In the genomic region with DNA sequence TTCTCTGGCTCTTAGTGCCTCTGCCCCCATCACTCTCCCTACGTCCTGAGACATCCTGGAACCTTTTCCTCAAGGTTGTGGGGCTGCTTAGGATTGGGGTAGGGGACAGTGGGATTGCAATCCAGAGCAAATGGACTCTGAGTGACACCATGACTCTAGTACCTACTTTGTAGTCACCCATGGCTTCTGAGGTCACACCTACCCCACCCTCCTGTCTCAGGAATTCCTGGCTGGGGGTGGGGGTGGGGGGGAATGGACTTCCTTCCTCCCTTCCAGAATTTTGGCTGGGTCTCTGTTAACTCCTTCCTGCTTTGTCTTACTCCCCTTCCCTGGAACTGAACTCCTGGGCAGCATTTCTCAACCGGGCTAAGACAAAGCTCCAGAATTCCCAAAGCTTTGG, we compare ENCODE assay signal across 12 mouse cellular contexts. TPM values are rescaled to one million over a fixed set of nuclear protein-coding genes. Genes with fewer than 3 reads are reported as not detected.
A peak's percentile ranks its signal among the peaks of the same experiment; 100 is the strongest.
DNase-seq lines count a peak whose midpoint lies in the region; ATAC-seq and TF ChIP-seq lines count a peak whose summit lies in the region.
"Had no signal": no experiment of that assay in that cellular context is flagged by ENCODE, and none has a peak within 500 bp of the region (broad histone marks: within the 10 kb centered on the region; RNA-seq: fewer than 3 reads in every experiment).

No protein-coding gene starts in this region.

- peak overlapping the region; percentile 74 for H3K4me3 ChIP-seq in gastrocnemius, adult 2 months
- H3K4me3 ChIP-seq in kidney, postnatal 0 days (replicated peaks; ENCODE audit: low read depth, low read length), result no peak overlapping the region
- 0 out of 2 replicates have a peak overlapping the region, but pooled peaks have one; percentile 52 for H3K4me3 ChIP-seq in embryonic facial prominence, embryonic 13.5 days
- H3K4me3 ChIP-seq in limb, embryonic 14.5 days (replicated peaks; ENCODE audit: low read length), result peak overlapping the region; percentile 53

- peak overlapping the region; percentile 79 for H3K4me2 ChIP-seq in kidney, postnatal 0 days (ENCODE audit: low read length)
- H3K4me2 ChIP-seq in embryonic facial prominence, embryonic 13.5 days, result peak overlapping the region; percentile 76; the same call in 1 of the 2 replicates
- H3K4me2 ChIP-seq in limb, embryonic 14.5 days (replicated peaks; ENCODE audit: low read depth, low read length, severe bottlenecking), result peak overlapping the region; percentile 73

- no peak overlapping the region for H3K9ac ChIP-seq in kidney, postnatal 0 days (ENCODE audit: low read depth, low read length)
- no peak overlapping the region for H3K9ac ChIP-seq in embryonic facial prominence, embryonic 13.5 days
- H3K9ac ChIP-seq in limb, embryonic 14.5 days (ENCODE audit: low read depth, low read length, severe bottlenecking), result no peak overlapping the region

- H3K27me3 ChIP-seq in kidney, postnatal 0 days (ENCODE audit: insufficient read depth, low read length), result no peaks in the 10 kb centered on the region
- H3K27me3 ChIP-seq in embryonic facial prominence, embryonic 13.5 days, result peaks cover 26% of the 10 kb centered on the region
- H3K27me3 ChIP-seq in limb, embryonic 14.5 days (ENCODE audit: control insufficient read depth, insufficient read depth, low read length), result no peaks in the 10 kb centered on the region

- H3K9me3 ChIP-seq in kidney, postnatal 0 days (replicated peaks; ENCODE audit: low read length), result no peaks in the 10 kb centered on the region
- H3K9me3 ChIP-seq in embryonic facial prominence, embryonic 13.5 days, result peaks cover 4% of the 10 kb centered on the region
- no peaks in the 10 kb centered on the region for H3K9me3 ChIP-seq in limb, embryonic 14.5 days (ENCODE audit: control insufficient read depth, low read length)

- H3K36me3 ChIP-seq in kidney, postnatal 0 days (ENCODE audit: insufficient read depth, low read length), result no peaks in the 10 kb centered on the region
- H3K36me3 ChIP-seq in embryonic facial prominence, embryonic 13.5 days, result no peaks in the 10 kb centered on the region
- H3K36me3 ChIP-seq in limb, embryonic 14.5 days (ENCODE audit: control insufficient read depth, insufficient read depth, low read length), result no peaks in the 10 kb centered on the region

- TF ChIP-seq CTCF in gastrocnemius, adult 2 months (IDR thresholded peaks at IDR 0.05), result no peak
- TF ChIP-seq CTCF in kidney, postnatal 0 days (IDR thresholded peaks at IDR 0.05; ENCODE audit: low read depth), result no peak

- WGBS in kidney, postnatal 0 days, result 60% methylated on average over 2 of the region's 2 CpGs
- 62% methylated on average over 2 of the region's 2 CpGs for WGBS in embryonic facial prominence, embryonic 13.5 days
- WGBS in limb, embryonic 14.5 days, result 60% methylated on average over 2 of the region's 2 CpGs

- no peak for DNase-seq in gastrocnemius, adult 2 months
- DNase-seq in gastrocnemius, adult 18-20 months (ENCODE audit: low spot score), result no peak
- no peak for DNase-seq in kidney, postnatal 0 days (ENCODE audit: low spot score)
- DNase-seq in kidney, adult 8-10 months, result no peak
- no peak for DNase-seq in limb, embryonic 14.5 days (ENCODE audit: low spot score)
- DNase-seq in spleen, adult 12 weeks (ENCODE audit: low spot score), result no peak
- DNase-seq in left cerebral cortex, postnatal 14 days (ENCODE audit: low spot score in 2 of 2), result no peak
- DNase-seq: cerebellum, postnatal 25 days; lung, adult 18-20 months had no signal

- peak overlapping the region; percentile 83 for H3K27ac ChIP-seq in gastrocnemius, adult 2 months
- no peak overlapping the region for H3K27ac ChIP-seq in kidney, postnatal 0 days
- no peak overlapping the region for H3K27ac ChIP-seq in embryonic facial prominence, embryonic 13.5 days
- H3K27ac ChIP-seq in limb, embryonic 14.5 days (replicated peaks; ENCODE audit: low read depth, low read length), result no peak overlapping the region

- no peak for TF ChIP-seq POLR2A in limb, embryonic 14.5 days (IDR thresholded peaks at IDR 0.05; ENCODE audit: borderline replicate concordance, extremely low read depth, insufficient read depth, insufficient read length)

- peaks cover 17% of the 10 kb centered on the region; the same call in 1 of the 2 replicates for H3K4me1 ChIP-seq in kidney, postnatal 0 days (replicated peaks; ENCODE audit: insufficient read depth, low read length)
- H3K4me1 ChIP-seq in embryonic facial prominence, embryonic 13.5 days, result peaks cover 33% of the 10 kb centered on the region
- H3K4me1 ChIP-seq in limb, embryonic 14.5 days (ENCODE audit: control insufficient read depth, insufficient read depth, low read length), result peaks cover 33% of the 10 kb centered on the region

- intact Hi-C loops in gastrocnemius, adult 2 months (cut with DNase I), result no loop called here
- intact Hi-C loops in left cerebral cortex, postnatal 14 days (cut with DNase I), result loop anchor here (5.0 kb wide), 2 partner anchors 36 to 56 kb away; partner anchors contain the start of gene Eml2

- ATAC-seq in kidney, postnatal 0 days (replicated peaks; ENCODE audit: low FRiP score, low read depth), result no peak
- no peak for ATAC-seq in embryonic facial prominence, embryonic 13.5 days (ENCODE audit: insufficient number of reproducible peaks, insufficient read depth, low FRiP score, low TSS enrichment, low read depth)
- ATAC-seq in limb, embryonic 14.5 days (ENCODE audit: low FRiP score, low read depth), result no peak
- ATAC-seq: activated CD4-positive, CD25-positive, alpha-beta regulatory T cell, adult 4 months had no signal

RNA-seq across cellular contexts. Expression of gene Gpr4, which starts 1.0 kb away (rescaled TPM):
- total RNA-seq in gastrocnemius, adult 2 months (2021), result 1 to 10 TPM; 1.9 to 2.9 TPM
- total RNA-seq in gastrocnemius, adult 18-20 months (2021), result 1 to 10 TPM; 1.3 to 3.3 TPM
- polyA plus RNA-seq in kidney, postnatal 0 days (2015; fragmentation: Nextera tagmentation; extraction: Ambion mirVana), result 5.1 and 5.2 TPM in 2 replicates
- polyA plus RNA-seq in embryonic facial prominence, embryonic 13.5 days (2015; fragmentation: Nextera tagmentation; extraction: Ambion mirVana), result 1.6 and 1.9 TPM in 2 replicates
- 9.2 and 15.5 TPM in 2 replicates for polyA plus RNA-seq in limb, embryonic 14.5 days (2012; rRNA removed)
- polyA plus RNA-seq in limb, embryonic 14.5 days (2014; fragmentation: Nextera tagmentation; extraction: Ambion mirVana), result 4.0 and 4.4 TPM in 2 replicates
- total RNA-seq in left cerebral cortex, postnatal 14 days (2021), result 1 to 10 TPM; 5.2 to 5.5 TPM
- total RNA-seq: monocyte, adult 5-6 weeks had no signal

RNA-seq across cellular contexts. Expression of gene Opa3, which starts 14.7 kb away (rescaled TPM):
- 10 to 100 TPM; 41.9 to 52.4 TPM for total RNA-seq in gastrocnemius, adult 2 months (2021)
- total RNA-seq in gastrocnemius, adult 18-20 months (2021), result 10 to 100 TPM; 41.3 to 47.1 TPM
- 30.4 and 30.5 TPM in 2 replicates for polyA plus RNA-seq in kidney, postnatal 0 days (2015; fragmentation: Nextera tagmentation; extraction: Ambion mirVana)
- 36.2 and 38.2 TPM in 2 replicates for polyA plus RNA-seq in embryonic facial prominence, embryonic 13.5 days (2015; fragmentation: Nextera tagmentation; extraction: Ambion mirVana)
- polyA plus RNA-seq in limb, embryonic 14.5 days (2012; rRNA removed), result 19.6 and 23.6 TPM in 2 replicates
- polyA plus RNA-seq in limb, embryonic 14.5 days (2014; fragmentation: Nextera tagmentation; extraction: Ambion mirVana), result 27.5 and 31.7 TPM in 2 replicates
- total RNA-seq in left cerebral cortex, postnatal 14 days (2021), result 10 to 100 TPM; 40.0 to 43.9 TPM

RNA-seq across cellular contexts. Expression of gene Eml2, which starts 37.2 kb away (rescaled TPM):
- total RNA-seq in gastrocnemius, adult 2 months (2021), result 10 to 100 TPM in 1 of 2 experiments, 1 to 10 TPM in 1; 9.5 to 10.5 TPM
- 10 to 100 TPM; 13.9 to 15.0 TPM for total RNA-seq in gastrocnemius, adult 18-20 months (2021)
- polyA plus RNA-seq in kidney, postnatal 0 days (2015; fragmentation: Nextera tagmentation; extraction: Ambion mirVana), result 10.6 and 13.1 TPM in 2 replicates
- polyA plus RNA-seq in embryonic facial prominence, embryonic 13.5 days (2015; fragmentation: Nextera tagmentation; extraction: Ambion mirVana), result 5.1 and 7.2 TPM in 2 replicates
- polyA plus RNA-seq in limb, embryonic 14.5 days (2012; rRNA removed), result 38.5 and 49.9 TPM in 2 replicates
- polyA plus RNA-seq in limb, embryonic 14.5 days (2014; fragmentation: Nextera tagmentation; extraction: Ambion mirVana), result 1.5 and 3.6 TPM in 2 replicates
- total RNA-seq in left cerebral cortex, postnatal 14 days (2021), result 100 to 1,000 TPM; 167 to 183 TPM

RNA-seq across cellular contexts. Expression of gene Gipr, which starts 47.5 kb away (rescaled TPM):
- total RNA-seq in gastrocnemius, adult 2 months (2021), result not detected
- not detected for total RNA-seq in gastrocnemius, adult 18-20 months (2021)
- polyA plus RNA-seq in kidney, postnatal 0 days (2015; fragmentation: Nextera tagmentation; extraction: Ambion mirVana), result 0.08 and 0.09 TPM in 2 replicates
- 0.37 and 0.56 TPM in 2 replicates for polyA plus RNA-seq in embryonic facial prominence, embryonic 13.5 days (2015; fragmentation: Nextera tagmentation; extraction: Ambion mirVana)
- 1.1 and 1.4 TPM in 2 replicates for polyA plus RNA-seq in limb, embryonic 14.5 days (2012; rRNA removed)
- polyA plus RNA-seq in limb, embryonic 14.5 days (2014; fragmentation: Nextera tagmentation; extraction: Ambion mirVana), result 0.32 TPM in 1 of 2 replicates, not detected in the other
- total RNA-seq in left cerebral cortex, postnatal 14 days (2021), result 1 to 10 TPM; 1.6 to 2.8 TPM
- total RNA-seq: monocyte, adult 5-6 weeks had no signal
- polyA plus RNA-seq: activated CD4-positive, CD25-positive, alpha-beta regulatory T cell, adult 4 months had no signal

RNA-seq across cellular contexts. Expression of gene Vasp, which starts 58.2 kb away (rescaled TPM):
- 10 to 100 TPM; 13.6 to 17.3 TPM for total RNA-seq in gastrocnemius, adult 2 months (2021)
- 10 to 100 TPM; 11.6 to 22.2 TPM for total RNA-seq in gastrocnemius, adult 18-20 months (2021)
- polyA plus RNA-seq in kidney, postnatal 0 days (2015; fragmentation: Nextera tagmentation; extraction: Ambion mirVana), result 89.4 and 94.4 TPM in 2 replicates
- polyA plus RNA-seq in embryonic facial prominence, embryonic 13.5 days (2015; fragmentation: Nextera tagmentation; extraction: Ambion mirVana), result 57.3 and 64.0 TPM in 2 replicates
- 126 and 169 TPM in 2 replicates for polyA plus RNA-seq in limb, embryonic 14.5 days (2012; rRNA removed)
- 66.7 and 67.0 TPM in 2 replicates for polyA plus RNA-seq in limb, embryonic 14.5 days (2014; fragmentation: Nextera tagmentation; extraction: Ambion mirVana)
- total RNA-seq in left cerebral cortex, postnatal 14 days (2021), result 10 to 100 TPM; 18.4 to 21.1 TPM

Comparison
In these comparisons a context has a peak if more than half of its experiments do, and no peak if none do; other contexts are left out.
1. RNA of gene Eml2, which starts 37.2 kb away (total RNA-seq): 167 to 183 TPM in left cerebral cortex, postnatal 14 days; 13.9 to 15.0 TPM in gastrocnemius, adult 18-20 months and 9.5 to 10.5 TPM in gastrocnemius, adult 2 months; every median in the first group is over 10 times any median in the second.
2. Peak in every context shown above with its lines, with median percentiles within 50 percentile points of each other: H3K4me2 ChIP-seq.